Mouse (Mus musculus) liver, embryonic 11.5 days (tissue): ENCODE data around the gene Optc. TPM values are rescaled to one million over a fixed set of nuclear protein-coding genes. Genes with fewer than 3 reads are reported as not detected.

ENCODE experiments used
- ATAC-seq: fragments of 200-750 bp; cut with Nextera tagmentation; replicated peaks from 2 replicates; pipeline ENCODE4 v1.8.0; 2017; ENCODE audit warnings: moderate number of reproducible peaks, mild to moderate bottlenecking, moderate TSS enrichment, moderate library complexity; ENCODE audit not compliant: low FRiP score
- DNase-seq: peaks from one replicate; pipeline ENCODE4 v3.0.0-alpha.2; 2017; ENCODE audit warnings: low spot score
- H3K27ac ChIP-seq: fragments of 300-500 bp; sonication (generic); 2 replicates; pipeline ENCODE4 v1.5.1; 2014; ENCODE audit warnings: mild to moderate bottlenecking, low read depth, low read length, control low read depth
- H3K27me3 ChIP-seq: fragments of 300-500 bp; sonication (generic); replicated peaks from 2 replicates; pipeline ENCODE4 v1.6.1; 2014; ENCODE audit warnings: low read length, mixed read lengths; ENCODE audit not compliant: control insufficient read depth, insufficient read depth
- H3K36me3 ChIP-seq: fragments of 300-500 bp; sonication (generic); 2 replicates; pipeline ENCODE4 v1.6.1; 2014; ENCODE audit warnings: mild to moderate bottlenecking, low read length, moderate library complexity, mixed read lengths; ENCODE audit not compliant: control insufficient read depth, insufficient read depth
- H3K4me1 ChIP-seq: fragments of 300-500 bp; sonication (generic); replicated peaks from 2 replicates; pipeline ENCODE4 v1.6.1; 2014; ENCODE audit warnings: low read length, mixed read lengths; ENCODE audit not compliant: control insufficient read depth, insufficient read depth
- H3K4me2 ChIP-seq: fragments of 300-500 bp; sonication (generic); 2 replicates; pipeline ENCODE4 v1.6.1; 2014; ENCODE audit warnings: mild to moderate bottlenecking, control low read depth, moderate library complexity
- H3K4me3 ChIP-seq: fragments of 300-500 bp; sonication (generic); 2 replicates; pipeline ENCODE4 v1.5.1; 2014; ENCODE audit warnings: low read depth, low read length, control low read depth
- H3K9ac ChIP-seq: fragments of 300-500 bp; sonication (generic); 2 replicates; pipeline ENCODE4 v1.6.1; 2014; ENCODE audit warnings: low read depth, low read length, control low read depth
- H3K9me3 ChIP-seq: fragments of 300-500 bp; sonication (generic); 2 replicates; pipeline ENCODE4 v1.6.1; 2016; ENCODE audit warnings: low read length, inconsistent platforms, mixed read lengths; ENCODE audit not compliant: control insufficient read depth
- whole genome bisulfite sequencing: fragments of 180-500 bp; shearing (Covaris S2); extraction: QIAGEN DNeasy Blood & Tissue Kit; methylation state at CpG from one replicate; pipeline ENCODE4 v1.1.7; 2014; 5-methylcytosine and 5-hydroxymethylcytosine counted together
- polyA plus RNA-seq: library from polyadenylated mRNA; unstranded; fragments of >200 nt; fragmentation: Nextera tagmentation; extraction: Ambion mirVana; gene quantifications from 2 replicates; pipeline ENCODE4 v1.2.1, GENCODE M21; 2014

Optc gene
- polyA plus RNA-seq, 1 experiment from 2014 or later = 0.40 TPM

- no peaks in the 10 kb centered on the region for H3K36me3 ChIP-seq
- no peak overlapping the region for H3K4me2 ChIP-seq
- H3K27ac ChIP-seq = no peak overlapping the region
- ATAC-seq = no peak; the same call in 1 of the 2 replicates
- H3K4me1 ChIP-seq = peaks cover 29% of the 10 kb centered on the region
- H3K9ac ChIP-seq = no peak overlapping the region
- no peaks in the 10 kb centered on the region for H3K27me3 ChIP-seq
- H3K4me3 ChIP-seq = no peak overlapping the region
- no peaks in the 10 kb centered on the region for H3K9me3 ChIP-seq
- DNase-seq = no peak
- 64% methylated on average over 11 of the region's 11 CpGs for WGBS
These were observed 25.2 kb downstream of the Optc start for GRCm38 (mm10) chr1:133882283-133883217.

DNA sequence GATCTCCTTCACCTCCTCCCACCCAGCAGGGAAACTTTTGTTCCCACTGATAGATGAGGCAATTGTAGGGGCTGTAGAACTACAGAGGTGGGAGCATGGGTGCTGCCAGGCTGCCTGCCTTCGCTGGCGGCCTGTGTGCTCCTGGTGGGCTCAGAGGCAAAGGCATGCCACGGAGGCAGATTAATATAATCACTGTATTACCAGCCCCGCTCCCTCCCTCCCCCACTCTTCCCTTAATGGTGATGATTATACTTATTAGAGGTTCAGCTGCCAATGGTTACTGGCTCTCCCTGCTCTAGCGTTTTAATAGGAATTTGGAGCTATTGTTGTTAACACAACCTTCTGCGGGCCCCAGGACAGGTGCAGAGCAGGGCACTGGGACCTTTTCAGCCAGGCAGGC is 26.0 kb downstream of the Optc start:
- Histone ChIP-seq H3K4me2 (no peak overlapping the region), H3K36me3 (no peaks in the 10 kb centered on the region), H3K9me3 (no peaks in the 10 kb centered on the region), H3K4me3 (no peak overlapping the region), H3K27ac (no peak overlapping the region), H3K9ac (no peak overlapping the region), H3K4me1 (peaks cover 22% of the 10 kb centered on the region), H3K27me3 (no peaks in the 10 kb centered on the region)
- no peak for DNase-seq
- ATAC-seq = no peak
- WGBS = 59% methylated on average over 6 of the region's 6 CpGs

DNA sequence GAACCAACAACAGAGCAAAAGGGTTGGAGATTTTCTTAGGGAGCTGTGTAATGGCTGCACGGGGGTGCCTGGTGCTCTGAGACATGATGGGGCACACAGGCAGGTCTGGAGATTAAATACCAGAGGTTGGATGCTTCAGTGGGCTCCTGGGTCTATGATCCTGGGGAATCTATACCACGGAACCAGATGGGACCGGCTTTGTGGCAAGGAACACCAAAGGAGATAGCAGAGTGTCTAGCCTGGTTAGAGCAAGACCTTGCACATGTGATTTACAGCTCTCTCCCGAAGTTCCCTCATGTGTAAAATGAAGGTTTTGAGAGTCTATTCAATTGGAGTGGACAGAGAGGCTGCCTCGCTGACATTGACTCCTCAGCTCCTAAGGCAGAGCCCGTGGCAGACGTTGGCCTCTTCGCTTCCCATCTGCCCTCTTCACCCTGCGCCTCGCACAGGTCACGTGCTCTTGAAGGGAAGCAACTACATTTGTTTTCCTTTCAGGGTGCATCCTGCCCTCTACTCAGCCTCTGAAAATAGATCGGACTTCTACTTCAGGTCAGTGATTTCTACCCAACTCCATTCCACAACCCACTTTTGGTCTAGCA is 28.9 kb downstream of the Optc start:
- Histone ChIP-seq H3K4me2 (no peak overlapping the region), H3K4me1 (peaks cover 12% of the 10 kb centered on the region), H3K27me3 (no peaks in the 10 kb centered on the region), H3K9ac (no peak overlapping the region), H3K27ac (no peak overlapping the region), H3K4me3 (no peak overlapping the region), H3K9me3 (no peaks in the 10 kb centered on the region), H3K36me3 (no peaks in the 10 kb centered on the region)
- no peak for DNase-seq
- WGBS = 66% methylated on average over 12 of the region's 12 CpGs
- ATAC-seq = no peak

DNA sequence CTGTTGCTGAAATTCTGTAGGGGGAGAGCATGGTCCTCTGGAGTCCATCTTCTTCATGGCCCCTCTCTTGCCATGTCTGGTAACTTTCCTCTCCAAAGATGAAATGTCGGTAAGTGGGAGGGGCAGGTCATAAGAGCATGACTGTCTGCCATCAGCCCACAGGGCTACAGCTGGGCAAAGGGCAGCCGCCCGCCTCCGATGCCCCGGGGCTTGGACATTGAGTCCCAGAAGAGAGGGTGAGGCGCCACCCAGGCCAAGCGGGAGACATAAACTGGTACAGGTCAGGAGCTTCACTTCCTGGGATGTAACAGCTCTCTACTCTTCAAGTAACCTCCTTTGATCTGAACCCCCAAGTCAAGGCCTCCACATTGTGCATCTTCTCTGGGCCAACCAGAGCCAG is 30.9 kb downstream of the Optc start:
- Histone ChIP-seq H3K4me3 (no peak overlapping the region), H3K27ac (no peak overlapping the region), H3K9ac (no peak overlapping the region)

DNA sequence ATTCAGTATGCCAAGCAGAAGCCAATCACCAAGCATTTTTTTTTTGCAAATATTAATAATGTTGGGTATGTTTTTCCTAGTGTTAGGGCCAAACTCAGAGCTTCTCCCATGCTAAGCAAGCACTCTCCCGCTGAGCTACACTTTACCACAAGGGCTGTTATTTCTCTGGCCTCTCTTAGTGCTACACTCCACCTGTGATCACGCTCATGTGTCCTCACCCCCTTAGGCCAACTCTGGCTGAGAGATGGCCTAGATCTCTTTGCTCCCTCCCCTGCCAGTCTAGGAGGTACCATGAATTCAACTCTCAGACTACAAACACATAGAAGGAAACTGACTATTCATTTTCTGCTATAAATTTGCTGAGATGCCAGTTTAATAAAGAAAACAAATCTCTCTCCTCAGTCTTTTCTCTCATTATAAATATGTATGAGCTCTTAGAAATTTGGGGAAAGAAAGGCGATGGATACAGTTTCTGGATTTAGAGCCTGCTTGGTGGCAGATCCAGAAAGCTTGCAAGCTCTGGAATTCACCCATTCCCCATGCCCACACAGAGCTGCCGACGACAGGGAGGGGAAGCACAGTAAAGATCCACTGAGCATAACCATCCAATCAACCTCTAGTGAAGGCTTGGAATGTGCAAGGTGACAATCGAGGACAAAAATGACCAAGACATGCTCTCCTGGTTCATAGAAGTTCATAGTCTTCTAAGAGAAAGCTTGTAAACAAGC is 34.5 kb downstream of the Optc start:
- WGBS = 82% methylated on average over 6 of the region's 6 CpGs
- no peak overlapping the region for H3K27ac ChIP-seq

More for the DNA sequence above, 30.9 kb downstream of the Optc start:
- H3K4me1 ChIP-seq = no peaks in the 10 kb centered on the region
- H3K27me3 ChIP-seq = no peaks in the 10 kb centered on the region
- H3K4me2 ChIP-seq = no peak overlapping the region
- WGBS = 86% methylated on average over 7 of the region's 7 CpGs
- no peaks in the 10 kb centered on the region for H3K9me3 ChIP-seq
- ATAC-seq (no peak), DNase-seq (no peak)
- H3K36me3 ChIP-seq = no peaks in the 10 kb centered on the region

GRCm38 (mm10) chr1:133871241-133871640 is 36.6 kb downstream of the Optc start:
- WGBS = 80% methylated on average over 10 of the region's 10 CpGs
- ATAC-seq = no peak
- Histone ChIP-seq H3K4me3 (no peak overlapping the region), H3K27me3 (no peaks in the 10 kb centered on the region), H3K36me3 (no peaks in the 10 kb centered on the region), H3K9ac (no peak overlapping the region), H3K4me1 (no peaks in the 10 kb centered on the region), H3K27ac (no peak overlapping the region), H3K9me3 (no peaks in the 10 kb centered on the region), H3K4me2 (no peak overlapping the region)
- no peak for DNase-seq

More for the DNA sequence above, 34.5 kb downstream of the Optc start:
- Histone ChIP-seq H3K4me3 (no peak overlapping the region), H3K9ac (no peak overlapping the region), H3K27me3 (no peaks in the 10 kb centered on the region), H3K36me3 (no peaks in the 10 kb centered on the region), H3K9me3 (no peaks in the 10 kb centered on the region), H3K4me2 (no peak overlapping the region), H3K4me1 (no peaks in the 10 kb centered on the region)
- no peak for ATAC-seq
- DNase-seq = no peak

DNA sequence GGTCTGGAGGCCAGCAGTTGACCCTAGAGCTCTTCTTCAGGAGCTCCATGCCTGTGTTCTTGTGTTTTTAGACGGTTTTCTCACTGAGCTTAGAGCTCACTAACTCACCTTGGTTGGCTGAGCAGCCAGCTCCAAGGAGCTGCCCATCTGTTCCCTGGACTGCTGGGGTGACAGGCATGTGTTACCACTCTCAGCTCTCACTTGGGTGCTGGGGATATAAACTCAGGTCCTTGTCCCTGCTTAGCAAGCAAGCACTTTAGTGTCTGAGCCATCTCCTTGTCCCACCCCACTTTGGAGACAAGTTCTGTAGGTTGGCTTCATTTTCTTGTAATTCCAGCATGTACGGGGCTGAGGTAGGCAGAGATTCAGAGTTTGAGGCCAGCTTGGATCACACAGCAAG is 38.6 kb downstream of the Optc start:
- ATAC-seq (no peak), DNase-seq (no peak)
- Histone ChIP-seq H3K4me2 (no peak overlapping the region), H3K4me3 (no peak overlapping the region), H3K9ac (no peak overlapping the region), H3K9me3 (no peaks in the 10 kb centered on the region), H3K4me1 (no peaks in the 10 kb centered on the region), H3K27me3 (no peaks in the 10 kb centered on the region), H3K36me3 (no peaks in the 10 kb centered on the region), H3K27ac (no peak overlapping the region)
- 57% methylated on average over 2 of the region's 2 CpGs for WGBS

GRCm38 (mm10) chr1:133863257-133863997 is 44.4 kb downstream of the Optc start:
- Histone ChIP-seq H3K4me1 (peaks cover 8% of the 10 kb centered on the region; the same call in 1 of the 2 replicates), H3K9me3 (no peaks in the 10 kb centered on the region), H3K27ac (no peak overlapping the region), H3K9ac (no peak overlapping the region), H3K36me3 (no peaks in the 10 kb centered on the region), H3K27me3 (no peaks in the 10 kb centered on the region), H3K4me2 (no peak overlapping the region), H3K4me3 (no peak overlapping the region)
- no peak for DNase-seq
- 21% methylated on average over 10 of the region's 10 CpGs for WGBS
- ATAC-seq = no peak
